Mouse (Mus musculus): Measurements from ENCODE around the gene Gpsm3. TPM values are rescaled to one million over a fixed set of nuclear protein-coding genes. Genes with fewer than 3 reads are reported as not detected.

The Gpsm3 gene
- polyA plus RNA-seq, 1 experiment from 2014 or later: 2.6 TPM

DNA sequence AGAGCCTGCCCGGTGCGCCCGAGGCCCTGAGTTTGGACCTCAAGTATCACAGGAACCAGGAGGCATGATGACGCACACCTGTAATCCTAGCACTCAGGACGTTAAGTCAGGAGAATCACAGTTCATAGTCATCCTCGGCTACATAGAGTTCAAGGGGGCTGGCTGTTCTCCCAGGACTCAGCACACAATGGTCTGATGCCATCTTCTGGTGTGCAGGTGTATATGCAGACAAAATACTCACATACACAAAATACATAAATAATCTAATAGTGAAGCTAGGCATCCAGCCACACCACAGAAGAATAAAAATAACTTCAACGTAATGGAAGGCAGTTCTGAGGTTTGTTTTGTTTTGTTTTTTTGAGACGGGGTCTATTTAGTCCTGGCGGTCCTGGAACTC is 33.6 kb downstream of the Gpsm3 start:
- Histone ChIP-seq H3K9me3 (no peaks in the 10 kb centered on the region), H3K4me3 (replicated peaks) (no peak overlapping the region), H3K27me3 (no peaks in the 10 kb centered on the region), H3K4me1 (replicated peaks) (peaks cover 12% of the 10 kb centered on the region), H3K4me2 (no peak overlapping the region), H3K9ac (replicated peaks) (no peak overlapping the region), H3K27ac (no peak overlapping the region), H3K36me3 (peaks cover 48% of the 10 kb centered on the region)
- 89% methylated on average over 9 of the region's 9 CpGs for WGBS
- ATAC-seq (ENCODE audit: insufficient number of reproducible peaks, insufficient read depth, low FRiP score, low TSS enrichment, low read depth): no peak

DNA sequence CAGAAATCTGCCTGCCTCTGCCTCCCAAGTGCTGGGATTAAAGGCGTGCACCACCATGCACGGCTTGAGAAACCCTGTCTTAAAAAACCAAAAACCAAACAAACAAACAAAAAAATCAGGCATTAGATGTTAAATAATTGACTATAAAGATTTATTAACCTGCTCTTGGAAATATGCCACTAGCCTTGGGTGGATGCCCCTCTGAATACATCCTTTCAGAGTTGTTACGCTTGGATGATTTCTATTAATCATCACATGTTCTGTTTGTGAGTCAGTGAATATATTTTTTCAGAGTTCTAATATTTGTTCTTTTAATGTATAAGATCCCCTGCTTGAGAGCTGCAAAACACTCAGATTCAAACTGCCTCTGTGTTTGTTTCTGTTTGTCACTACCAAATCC is 35.4 kb downstream of the Gpsm3 start:
- peaks cover 46% of the 10 kb centered on the region for H3K36me3 ChIP-seq
- H3K27ac ChIP-seq: no peak overlapping the region
- WGBS: 92% methylated on average over 3 of the region's 3 CpGs
- no peak overlapping the region for H3K9ac ChIP-seq (replicated peaks)
- no peak overlapping the region for H3K4me2 ChIP-seq
- peaks cover 29% of the 10 kb centered on the region for H3K4me1 ChIP-seq (replicated peaks)
- H3K9me3 ChIP-seq: no peaks in the 10 kb centered on the region
- peaks cover 17% of the 10 kb centered on the region for H3K27me3 ChIP-seq
- no peak overlapping the region for H3K4me3 ChIP-seq (replicated peaks)
- no peak for ATAC-seq (ENCODE audit: insufficient number of reproducible peaks, insufficient read depth, low FRiP score, low TSS enrichment, low read depth)

DNA sequence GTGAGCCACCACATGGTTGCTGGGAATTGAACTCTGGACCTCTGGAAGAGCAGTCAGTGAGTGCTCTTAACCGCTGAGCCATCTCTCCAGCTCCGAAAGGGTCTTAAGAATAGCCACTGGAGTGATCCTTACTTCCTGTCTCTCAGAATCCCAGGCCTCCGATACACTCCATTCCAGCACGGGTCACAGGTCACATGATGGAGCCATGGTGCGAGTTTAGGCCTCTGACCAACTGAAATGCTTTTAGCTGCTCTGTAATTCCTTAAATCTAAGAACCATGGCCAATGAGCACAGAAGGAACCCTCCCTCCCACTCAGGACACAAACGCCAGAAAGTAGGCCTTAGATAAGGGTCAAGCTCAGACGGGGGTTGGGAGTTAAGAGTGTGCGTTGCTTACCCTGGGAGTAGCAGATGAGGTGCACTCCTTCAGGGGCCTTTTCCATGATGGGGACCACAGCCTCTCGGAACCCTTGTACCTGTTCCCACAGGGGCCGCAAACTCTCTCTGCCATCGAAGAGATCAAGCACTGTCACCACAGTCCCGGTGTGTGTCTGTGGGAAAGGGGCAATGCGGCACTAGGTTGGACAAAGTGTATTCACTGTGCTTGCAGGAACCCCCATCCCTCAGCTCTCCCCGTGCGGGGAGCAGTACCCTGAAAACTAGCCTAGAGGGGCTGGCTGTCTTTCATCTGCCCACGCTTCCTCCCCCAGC is 36.6 kb downstream of the Gpsm3 start:
- H3K4me1 ChIP-seq (replicated peaks): peaks cover 42% of the 10 kb centered on the region
- H3K4me2 ChIP-seq: peak overlapping the region; percentile 87
- peak overlapping the region; percentile 76 for H3K4me3 ChIP-seq (replicated peaks)
- peak overlapping the region; percentile 90 for H3K27ac ChIP-seq
- no peak for ATAC-seq (ENCODE audit: insufficient number of reproducible peaks, insufficient read depth, low FRiP score, low TSS enrichment, low read depth)
- WGBS: 54% methylated on average over 16 of the region's 16 CpGs
- peak overlapping the region; percentile 73 for H3K9ac ChIP-seq (replicated peaks)
- H3K27me3 ChIP-seq: peaks cover 29% of the 10 kb centered on the region
- no peaks in the 10 kb centered on the region for H3K9me3 ChIP-seq
- H3K36me3 ChIP-seq: peaks cover 38% of the 10 kb centered on the region

DNA sequence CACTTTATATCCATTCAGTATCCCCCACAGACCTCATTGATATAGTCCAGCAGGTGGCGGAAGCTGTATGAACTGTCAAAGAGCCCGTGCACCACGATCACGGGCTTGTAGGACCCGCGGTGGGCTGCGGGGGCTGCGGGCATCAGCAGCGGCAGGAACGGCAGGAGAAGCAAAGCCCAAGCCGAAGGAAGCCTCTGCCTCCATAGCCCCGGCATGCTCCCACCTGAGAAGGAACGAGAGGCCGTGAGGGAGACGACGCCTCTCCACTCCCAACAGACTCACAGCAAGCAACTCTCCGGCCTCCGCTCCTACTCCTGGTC is 37.1 kb downstream of the Gpsm3 start:
- Histone ChIP-seq H3K27ac (peak overlapping the region; percentile 90), H3K4me1 (replicated peaks) (peaks cover 47% of the 10 kb centered on the region), H3K4me2 (peak overlapping the region; percentile 87), H3K36me3 (peaks cover 35% of the 10 kb centered on the region), H3K27me3 (peaks cover 35% of the 10 kb centered on the region), H3K9ac (replicated peaks) (peak overlapping the region; percentile 73), H3K4me3 (replicated peaks) (peak overlapping the region; percentile 76), H3K9me3 (no peaks in the 10 kb centered on the region)
- 0 out of 2 replicates have a peak, but pooled peaks have one; percentile 4 for ATAC-seq (ENCODE audit: insufficient number of reproducible peaks, insufficient read depth, low FRiP score, low TSS enrichment, low read depth)
- WGBS: under 1% methylated on average over 18 of the region's 18 CpGs

DNA sequence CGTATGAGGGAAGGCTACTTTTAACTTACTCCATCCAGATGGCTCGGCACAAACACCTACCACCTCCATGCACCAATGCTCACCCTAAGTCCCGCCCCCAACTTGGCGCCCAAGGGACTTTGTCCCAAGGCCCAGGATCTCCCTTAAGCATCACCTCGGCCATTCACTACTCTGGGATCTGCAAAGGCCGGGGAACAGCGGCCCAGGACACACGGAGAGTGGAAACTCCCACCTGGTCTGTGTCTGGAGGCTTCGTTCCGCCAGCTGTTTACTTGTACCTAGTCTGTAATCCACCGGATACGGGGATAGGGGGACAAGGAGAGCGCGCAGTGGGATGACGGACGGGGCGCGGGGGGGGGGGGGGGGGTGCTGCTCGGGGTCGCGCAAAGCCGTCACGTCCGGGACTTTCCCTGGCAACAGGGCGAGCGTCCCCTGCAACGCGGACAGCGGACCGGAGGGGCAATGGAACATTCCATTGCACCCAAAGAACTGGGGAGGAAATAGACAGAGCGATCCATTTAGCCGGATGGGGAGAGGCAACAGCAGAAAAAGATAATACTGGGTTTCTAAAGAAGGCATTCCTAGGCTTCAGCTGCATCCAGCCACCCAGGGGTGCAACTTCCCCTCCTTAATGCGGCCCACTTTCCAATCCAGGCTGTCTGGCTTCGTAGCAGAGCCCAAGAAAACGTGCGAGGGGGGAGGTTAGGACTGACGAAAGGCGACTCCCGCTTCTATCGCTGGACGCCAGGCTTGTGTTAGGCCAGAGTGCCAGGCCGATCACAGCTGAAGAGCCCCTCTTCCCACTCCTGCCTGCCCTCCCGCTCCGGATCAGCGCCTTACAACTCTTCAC is 37.7 kb downstream of the Gpsm3 start:
- peak overlapping the region; percentile 90 for H3K27ac ChIP-seq
- H3K4me1 ChIP-seq (replicated peaks): peaks cover 53% of the 10 kb centered on the region
- H3K36me3 ChIP-seq: peaks cover 29% of the 10 kb centered on the region
- peak; percentile 73 for ATAC-seq (ENCODE audit: insufficient number of reproducible peaks, insufficient read depth, low FRiP score, low TSS enrichment, low read depth)
- peak overlapping the region; percentile 87 for H3K4me2 ChIP-seq
- H3K27me3 ChIP-seq: peaks cover 40% of the 10 kb centered on the region
- peak overlapping the region; percentile 73 for H3K9ac ChIP-seq (replicated peaks)
- H3K9me3 ChIP-seq: no peaks in the 10 kb centered on the region
- H3K4me3 ChIP-seq (replicated peaks): peak overlapping the region; percentile 76
- WGBS: under 1% methylated on average over 43 of the region's 45 CpGs

DNA sequence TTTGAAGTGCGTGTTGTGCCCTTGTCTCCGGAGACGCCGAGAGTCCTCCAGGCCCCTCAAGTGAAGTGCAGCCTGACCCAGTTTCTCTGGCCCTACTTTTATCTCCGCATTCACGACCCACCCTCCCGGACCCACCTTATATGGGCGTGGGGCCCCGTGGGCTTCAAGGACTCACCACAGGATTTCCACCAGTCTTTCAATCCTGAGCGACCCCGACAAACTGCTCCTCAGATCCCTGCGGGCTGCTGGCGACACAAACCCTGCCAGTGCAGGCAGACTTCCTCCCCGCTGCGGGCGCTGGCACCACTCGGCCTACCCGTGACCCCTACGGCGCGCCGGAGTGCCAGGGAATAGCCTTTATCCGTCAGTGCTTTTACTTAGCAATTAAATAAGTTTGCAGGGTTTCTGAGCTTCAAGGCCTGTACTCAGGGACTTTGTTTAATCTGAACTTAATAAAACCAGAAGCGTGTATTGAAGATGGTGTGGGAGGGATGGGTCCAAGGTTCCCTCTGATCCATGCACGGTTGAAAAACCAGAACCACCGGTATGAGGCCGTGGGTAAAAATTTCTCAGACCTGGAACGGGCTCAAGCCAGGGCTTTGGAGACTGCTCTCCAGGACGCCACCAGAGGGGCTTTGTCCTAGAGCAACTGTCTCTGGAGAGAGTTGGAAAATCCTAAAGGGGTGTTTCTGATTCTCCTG is 38.5 kb downstream of the Gpsm3 start, which contains the start of gene Ppt2:
Ppt2 (minus strand) TSS at position 568 of the 701 bp plus-strand sequence.
- peak within 1 kb of the TSS; percentile 87 for H3K4me2 ChIP-seq
- peaks cover 54% of the 10 kb centered on the region for H3K4me1 ChIP-seq (replicated peaks)
- H3K27me3 ChIP-seq: peaks cover 48% of the 10 kb centered on the region
- peaks cover 21% of the 10 kb centered on the region for H3K36me3 ChIP-seq
- no peaks in the 10 kb centered on the region for H3K9me3 ChIP-seq
- H3K9ac ChIP-seq (replicated peaks): peak within 1 kb of the TSS; percentile 73
- WGBS: 6% methylated on average over 29 of the region's 29 CpGs
- peak within 1 kb of the TSS; percentile 90 for H3K27ac ChIP-seq
- peak within 1 kb of the TSS; percentile 76 for H3K4me3 ChIP-seq (replicated peaks)
- ATAC-seq (ENCODE audit: insufficient number of reproducible peaks, insufficient read depth, low FRiP score, low TSS enrichment, low read depth): peak; percentile 6; the same call in 1 of the 2 replicates

DNA sequence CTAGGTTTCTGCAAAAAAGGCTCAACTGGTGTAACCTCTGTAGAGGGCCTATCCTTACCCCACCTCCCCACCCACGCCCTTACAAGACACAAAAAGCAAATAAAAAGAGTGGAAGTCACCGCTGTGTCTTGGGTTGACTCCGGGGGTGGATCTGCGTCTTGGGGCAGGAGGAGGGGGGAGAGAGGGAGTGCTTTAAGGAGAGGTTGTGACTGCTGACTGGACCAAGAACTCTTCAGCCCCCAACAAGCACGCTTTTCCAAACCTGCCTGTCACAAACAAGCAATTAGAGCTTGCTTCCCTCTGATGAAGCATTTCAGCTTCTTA is 39.0 kb downstream of the Gpsm3 start:
- H3K27me3 ChIP-seq: peaks cover 53% of the 10 kb centered on the region

DNA sequence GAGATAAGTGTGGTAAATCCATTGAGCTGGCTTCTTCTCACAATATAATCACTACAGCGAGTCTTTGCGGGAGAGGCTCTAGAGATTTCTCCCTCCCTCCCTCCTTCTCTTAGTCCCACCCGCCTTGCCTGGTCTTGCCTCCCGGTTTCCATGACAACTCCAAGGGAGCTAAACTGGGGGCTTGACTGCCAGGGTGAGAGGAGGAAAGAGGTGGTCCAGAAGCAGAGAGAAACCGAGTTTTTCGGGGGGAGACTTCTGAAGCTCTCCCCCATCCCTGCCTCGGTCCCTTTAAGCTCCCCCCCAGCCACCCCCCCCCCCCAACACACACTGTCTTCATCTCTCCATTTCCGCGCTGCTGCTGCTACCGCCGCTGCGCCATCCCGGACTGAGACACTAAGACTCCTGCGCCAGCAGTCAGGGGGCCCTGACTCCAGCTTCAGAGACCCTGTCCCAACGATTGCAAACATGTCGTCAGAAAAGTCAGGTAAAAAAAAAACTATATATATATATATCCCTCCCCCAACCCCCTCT is 39.7 kb downstream of the Gpsm3 start, which contains the start of gene Prrt1:
Prrt1 (plus strand) TSS at position 313 of the 531 bp plus-strand sequence.
- Histone ChIP-seq H3K4me1 (replicated peaks) (peaks cover 54% of the 10 kb centered on the region), H3K9ac (replicated peaks) (peak within 1 kb of the TSS; percentile 73; the same call in 1 of the 2 replicates), H3K27ac (no peak within 1 kb of the TSS), H3K36me3 (peaks cover 9% of the 10 kb centered on the region; the same call in 1 of the 2 replicates), H3K9me3 (no peaks in the 10 kb centered on the region), H3K4me3 (replicated peaks) (peak within 1 kb of the TSS; percentile 76), H3K4me2 (peak within 1 kb of the TSS; percentile 87), H3K27me3 (peaks cover 59% of the 10 kb centered on the region)
- under 1% methylated on average over 16 of the region's 16 CpGs for WGBS
- ATAC-seq (ENCODE audit: insufficient number of reproducible peaks, insufficient read depth, low FRiP score, low TSS enrichment, low read depth): no peak

More for the DNA sequence above, 39.0 kb downstream of the Gpsm3 start:
- H3K9ac ChIP-seq (replicated peaks): peak overlapping the region; percentile 73; the same call in 1 of the 2 replicates
- H3K27ac ChIP-seq: no peak overlapping the region
- peak overlapping the region; percentile 87 for H3K4me2 ChIP-seq
- ATAC-seq (ENCODE audit: insufficient number of reproducible peaks, insufficient read depth, low FRiP score, low TSS enrichment, low read depth): no peak
- peaks cover 16% of the 10 kb centered on the region for H3K36me3 ChIP-seq
- H3K9me3 ChIP-seq: no peaks in the 10 kb centered on the region
- peaks cover 54% of the 10 kb centered on the region for H3K4me1 ChIP-seq (replicated peaks)
- H3K4me3 ChIP-seq (replicated peaks): peak overlapping the region; percentile 76
- 28% methylated on average over 5 of the region's 5 CpGs for WGBS

DNA sequence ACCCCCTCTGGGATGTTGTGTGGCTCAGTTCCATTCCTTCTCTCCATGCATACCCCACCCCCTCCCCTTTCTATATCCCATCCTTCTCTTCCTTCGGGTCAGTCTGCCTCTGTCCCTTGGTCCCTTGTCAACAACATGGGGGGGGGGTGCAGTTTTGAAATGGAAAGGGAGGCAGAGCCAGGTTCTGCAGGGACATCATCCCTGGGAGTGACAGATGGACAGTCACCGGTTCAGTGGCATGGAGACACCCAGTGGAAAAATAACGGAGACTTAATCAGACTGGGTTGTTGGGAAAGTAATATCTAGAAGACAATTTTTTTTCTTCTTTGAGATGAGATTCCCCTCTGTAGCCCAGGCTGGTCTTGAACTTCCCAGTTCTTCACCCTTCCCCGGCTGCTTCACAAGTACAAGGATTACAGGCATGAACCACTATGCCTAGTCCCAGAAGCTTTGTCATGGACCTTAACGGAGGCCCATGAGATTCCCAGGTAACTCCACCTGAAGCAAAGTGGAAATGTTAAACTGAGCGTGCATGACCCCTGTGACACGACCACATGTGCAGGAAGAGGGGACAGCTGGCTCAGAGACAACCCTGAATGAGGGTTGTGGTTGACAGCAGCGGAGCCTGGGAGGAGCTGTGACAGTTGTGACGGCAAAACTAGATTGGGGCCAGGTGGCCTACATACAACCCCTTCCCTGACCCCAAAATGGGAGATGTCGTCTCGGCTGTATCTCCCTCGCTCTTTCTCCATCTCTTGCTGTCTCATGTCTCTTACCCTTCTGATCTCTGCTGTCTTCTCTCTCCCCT is 40.4 kb downstream of the Gpsm3 start:
- peaks cover 59% of the 10 kb centered on the region for H3K27me3 ChIP-seq

DNA sequence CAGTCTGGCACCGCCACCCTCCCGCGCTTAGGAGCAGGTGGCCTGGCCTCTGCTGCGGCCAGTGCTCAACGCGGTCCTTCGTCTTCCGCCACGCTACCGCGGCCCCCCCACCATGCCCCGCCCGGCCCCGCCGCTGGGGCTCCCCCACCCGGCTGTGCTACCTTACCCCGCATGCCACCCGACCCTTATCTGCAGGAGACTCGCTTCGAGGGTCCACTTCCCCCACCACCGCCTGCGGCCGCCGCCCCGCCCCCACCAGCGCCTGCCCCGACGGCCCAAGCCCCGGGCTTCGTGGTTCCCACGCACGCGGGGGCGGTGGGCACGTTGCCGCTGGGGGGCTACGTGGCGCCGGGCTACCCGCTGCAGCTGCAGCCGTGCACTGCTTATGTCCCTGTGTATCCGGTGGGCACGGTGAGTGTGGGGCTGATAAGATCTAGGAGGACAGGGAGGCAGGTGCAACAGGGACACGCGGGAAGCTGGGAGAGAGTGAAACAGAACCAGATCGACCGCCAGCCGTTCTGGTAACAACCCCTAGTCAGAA is 41.2 kb downstream of the Gpsm3 start:
- ATAC-seq (ENCODE audit: insufficient number of reproducible peaks, insufficient read depth, low FRiP score, low TSS enrichment, low read depth): no peak
- H3K27me3 ChIP-seq: peaks cover 64% of the 10 kb centered on the region
- H3K9me3 ChIP-seq: no peaks in the 10 kb centered on the region
- H3K36me3 ChIP-seq: no peaks in the 10 kb centered on the region
- no peak overlapping the region for H3K27ac ChIP-seq
- H3K9ac ChIP-seq (replicated peaks): peak overlapping the region; percentile 44
- 1% methylated on average over 48 of the region's 48 CpGs for WGBS
- H3K4me3 ChIP-seq (replicated peaks): peak overlapping the region; percentile 41
- peaks cover 54% of the 10 kb centered on the region for H3K4me1 ChIP-seq (replicated peaks)
- peak overlapping the region; percentile 73 for H3K4me2 ChIP-seq

More for the DNA sequence above, 40.4 kb downstream of the Gpsm3 start:
- WGBS: 13% methylated on average over 12 of the region's 12 CpGs
- Histone ChIP-seq H3K4me3 (replicated peaks) (peak overlapping the region; percentile 76), H3K4me2 (peak overlapping the region; percentile 87), H3K9me3 (no peaks in the 10 kb centered on the region), H3K36me3 (peaks cover 8% of the 10 kb centered on the region; the same call in 1 of the 2 replicates), H3K4me1 (replicated peaks) (peaks cover 54% of the 10 kb centered on the region), H3K27ac (no peak overlapping the region), H3K9ac (replicated peaks) (peak overlapping the region; percentile 44; the same call in 1 of the 2 replicates)
- no peak for ATAC-seq (ENCODE audit: insufficient number of reproducible peaks, insufficient read depth, low FRiP score, low TSS enrichment, low read depth)

All from limb, embryonic 12.5 days (tissue).